Mouse (Mus musculus) midbrain, embryonic 16.5 days (tissue): ENCODE data around the gene Jph2. TPM values are rescaled to one million over a fixed set of nuclear protein-coding genes. Genes with fewer than 3 reads are reported as not detected.

Experiments used
- polyA plus RNA-seq: library from polyadenylated mRNA; unstranded; fragments of >200 nt; fragmentation: Nextera tagmentation; extraction: Ambion mirVana; gene quantifications from 2 replicates; pipeline ENCODE4 v1.2.1, GENCODE M21; 2015

Jph2 gene
- polyA plus RNA-seq, 1 experiment from 2014 or later, result 1.1 TPM

Other genes with a start within 250 kb of the Jph2 start
- gene Tox2, start 194.9 kb downstream of the Jph2 start, polyA plus RNA-seq, result 54.5 and 55.3 TPM in 2 replicates
- gene Oser1, start 26.7 kb upstream of the Jph2 start, polyA plus RNA-seq, result 75.8 and 80.0 TPM in 2 replicates
- gene Gdap1l1, start 40.5 kb upstream of the Jph2 start, polyA plus RNA-seq, result 145 and 148 TPM in 2 replicates
- 16.9 and 17.5 TPM in 2 replicates for gene Fitm2, start 74.6 kb upstream of the Jph2 start, polyA plus RNA-seq
- 0.39 TPM in 1 of 2 replicates, not detected in the other for gene R3hdml, start 94.3 kb upstream of the Jph2 start, polyA plus RNA-seq
- not detected in 2 replicates for gene Hnf4a, start 108.8 kb upstream of the Jph2 start, polyA plus RNA-seq
- gene Ttpal, start 204.3 kb upstream of the Jph2 start, polyA plus RNA-seq, result 43.7 and 48.7 TPM in 2 replicates
- gene Serinc3, start 247.1 kb upstream of the Jph2 start, polyA plus RNA-seq, result 35.6 and 36.4 TPM in 2 replicates